Mouse (Mus musculus) T-helper 17 cell (primary cell): ENCODE measurements around the gene Zhx3.

ENCODE experiments used
- in situ Hi-C, 2 experiments: fragments of 300-600 bp; cut with MboI, MseI; formaldehyde crosslinking; loops; 1 replicate in 1 of 2; 2 replicates in 1 of 2; pipeline ENCODE4 v1.15.1; 2025; ENCODE audit warnings: high pct_unique_total_duplicates in 2 of 2

Zhx3 gene

DNA sequence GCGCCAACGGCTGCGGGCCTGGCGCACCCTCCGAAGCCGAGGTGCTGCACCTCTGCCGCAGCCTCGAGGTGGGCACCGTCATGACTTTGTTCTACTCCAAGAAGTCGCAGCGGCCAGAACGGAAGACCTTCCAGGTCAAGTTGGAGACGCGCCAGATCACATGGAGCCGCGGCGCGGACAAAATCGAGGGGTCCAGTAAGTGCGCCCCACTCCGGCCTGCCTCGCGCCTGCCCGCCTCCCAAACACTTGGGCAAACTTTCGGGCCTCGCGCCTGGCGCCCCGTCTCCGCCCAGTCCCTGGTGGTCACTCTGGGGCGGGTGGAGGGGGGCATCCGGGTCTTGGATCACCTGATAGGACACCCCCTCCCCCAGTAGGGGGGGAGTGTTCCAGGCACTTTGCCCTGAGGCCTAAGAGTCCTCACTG, 140.9 kb downstream of the Zhx3 start:
- in situ Hi-C loops: loop anchor here in 1 of 2 experiments (5.0 kb wide), 1 partner anchor 140 kb away; the partner anchor contains the start of gene Zhx3

DNA sequence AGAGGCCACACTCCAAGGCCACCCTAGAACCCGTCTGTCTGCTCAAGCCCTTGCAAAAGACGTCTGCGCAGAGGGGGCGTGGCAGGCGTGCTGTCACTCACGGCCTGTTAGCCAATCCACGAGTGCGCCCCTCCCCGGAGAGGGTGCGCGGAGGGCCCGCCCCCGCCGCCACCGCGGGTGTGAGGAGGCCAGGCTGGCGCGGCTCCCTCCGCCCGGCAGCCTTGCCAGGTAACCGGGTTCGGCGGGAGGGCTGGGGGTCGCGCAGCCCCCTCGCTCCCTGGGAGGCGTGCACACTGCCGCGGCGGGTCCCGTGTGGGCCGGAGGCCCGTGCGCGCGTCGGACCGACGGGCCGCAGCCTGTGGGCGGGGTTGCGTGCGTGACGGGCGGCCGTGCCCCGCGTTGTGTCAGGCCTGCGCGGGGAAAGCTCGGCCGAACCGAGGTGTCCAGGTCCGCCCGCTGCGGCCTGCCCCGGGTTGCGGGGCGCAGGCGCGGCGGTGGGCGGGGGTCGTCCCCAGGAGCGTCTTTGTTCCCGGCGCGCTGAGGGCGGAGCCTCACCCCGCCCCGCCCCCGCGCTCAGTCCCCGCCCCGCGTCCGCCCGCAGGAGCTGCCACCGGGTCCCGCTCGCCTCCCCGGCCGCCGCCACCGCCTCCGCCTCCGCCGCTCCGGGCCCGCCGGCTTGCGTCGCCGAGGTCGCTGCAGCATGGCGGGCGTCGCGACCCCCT, 141.5 kb downstream of the Zhx3 start, which contains the start of gene Plcg1:
TSS of gene Plcg1 (plus strand) at position 184 of the 722 bp plus-strand sequence.
- in situ Hi-C loops: loop anchor here in 1 of 2 experiments (5.0 kb wide), 1 partner anchor 141 kb away; the partner anchor contains the start of gene Zhx3

DNA sequence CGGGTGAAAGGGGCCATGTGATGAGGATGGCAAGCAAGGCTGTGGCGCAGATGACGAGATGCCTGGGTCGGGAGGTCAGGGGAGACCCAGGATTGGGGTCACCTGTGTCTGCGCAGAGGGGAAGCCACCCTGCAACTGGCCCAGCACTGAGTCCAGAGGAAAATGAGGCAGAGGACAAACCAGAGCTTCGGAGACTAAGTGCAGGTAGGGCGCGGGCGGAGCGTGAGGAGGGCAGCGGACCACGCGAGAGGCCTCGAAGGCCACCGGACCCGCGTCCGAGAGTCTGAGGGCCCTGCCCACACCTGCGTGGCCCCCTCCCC, 142.0 kb downstream of the Zhx3 start:
- in situ Hi-C loops: loop anchor here in 1 of 2 experiments (5.0 kb wide), 1 partner anchor 142 kb away; the partner anchor contains the start of gene Zhx3

DNA sequence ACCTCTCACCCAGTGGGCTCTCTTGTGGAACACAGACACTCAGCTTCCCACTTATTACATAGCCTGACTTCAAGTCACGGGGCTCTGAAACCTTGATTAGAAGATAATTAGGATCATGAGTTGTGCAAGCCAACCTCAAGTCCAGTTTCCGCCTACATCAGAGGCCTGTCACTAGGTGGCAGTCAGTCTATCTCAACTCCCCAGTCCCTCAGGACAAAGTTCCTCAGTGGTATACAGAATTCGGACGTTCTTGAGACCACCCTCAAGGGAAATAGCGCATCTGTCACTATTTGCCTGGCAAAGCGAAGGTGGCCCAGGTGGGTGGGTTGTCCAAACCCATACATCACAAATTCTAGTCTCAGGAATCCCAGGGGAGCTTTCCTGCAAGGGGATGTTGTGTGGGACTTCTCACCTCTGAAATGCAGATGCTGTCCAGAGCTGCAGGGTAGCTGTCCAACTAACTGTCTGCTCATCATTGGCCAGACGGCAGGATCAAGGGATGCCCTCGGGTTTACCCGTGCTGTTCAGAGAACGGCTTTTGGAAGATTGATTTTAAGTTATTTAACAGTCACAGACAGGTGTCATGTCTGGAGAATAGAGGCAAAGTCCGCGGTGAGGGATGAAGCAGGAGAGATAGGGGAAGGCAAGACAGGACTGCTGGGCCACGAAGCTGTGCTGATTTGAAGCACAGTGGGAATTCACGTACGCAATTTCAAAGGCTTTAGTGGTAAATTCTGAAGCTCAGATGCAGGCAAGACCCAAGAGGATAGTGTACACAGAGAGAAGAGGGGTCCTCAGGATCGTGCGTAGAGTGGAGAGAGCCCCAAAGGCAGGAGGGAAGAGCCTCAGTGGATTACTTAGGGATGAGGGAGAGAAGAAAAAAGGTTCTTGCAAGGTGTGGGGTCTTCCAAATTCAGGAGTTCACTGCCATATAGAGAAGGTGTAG, 142.7 kb downstream of the Zhx3 start:
- in situ Hi-C loops: loop anchor here in 1 of 2 experiments (5.0 kb wide), 1 partner anchor 142 kb away; the partner anchor contains the start of gene Zhx3

DNA sequence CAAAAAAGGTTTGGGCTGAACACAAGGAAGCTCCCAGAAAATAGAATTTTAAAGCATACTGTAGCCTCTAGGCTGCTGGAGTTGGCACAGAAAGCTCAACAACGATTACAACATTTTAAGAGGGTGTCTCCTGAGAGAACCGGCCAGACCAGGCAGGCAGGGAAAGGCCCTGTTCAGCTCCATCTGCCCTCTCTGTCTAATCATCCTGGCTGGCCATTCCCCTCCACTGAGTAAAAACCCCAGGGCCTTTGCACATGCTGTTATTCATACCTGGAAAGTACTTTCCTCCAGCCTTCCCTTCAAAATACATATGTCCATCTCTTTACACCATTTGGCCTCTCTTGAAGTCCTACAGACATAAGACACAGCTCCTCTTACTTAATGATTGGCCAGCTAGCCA, 143.4 kb downstream of the Zhx3 start:
- in situ Hi-C loops: no loop called here

DNA sequence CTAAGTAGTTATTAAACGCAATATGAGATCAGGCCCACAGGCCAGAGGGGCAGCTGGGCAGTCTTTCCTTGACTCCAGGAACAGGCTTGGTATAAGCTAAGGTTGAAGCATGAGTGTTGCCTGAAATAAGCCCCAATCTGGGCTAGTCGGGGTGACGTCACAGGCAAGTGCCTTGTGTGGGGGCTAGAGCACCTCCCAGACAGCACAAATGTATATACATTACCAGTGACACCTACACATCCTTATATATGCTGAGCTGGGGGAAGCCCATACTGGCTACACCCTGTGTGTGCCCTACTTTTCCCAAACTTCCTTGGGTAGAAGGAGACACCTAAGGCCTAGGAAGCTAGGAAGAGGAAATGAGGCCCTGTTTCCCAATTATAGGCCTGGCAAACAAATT, 143.8 kb downstream of the Zhx3 start:
- in situ Hi-C loops: no loop called here

DNA sequence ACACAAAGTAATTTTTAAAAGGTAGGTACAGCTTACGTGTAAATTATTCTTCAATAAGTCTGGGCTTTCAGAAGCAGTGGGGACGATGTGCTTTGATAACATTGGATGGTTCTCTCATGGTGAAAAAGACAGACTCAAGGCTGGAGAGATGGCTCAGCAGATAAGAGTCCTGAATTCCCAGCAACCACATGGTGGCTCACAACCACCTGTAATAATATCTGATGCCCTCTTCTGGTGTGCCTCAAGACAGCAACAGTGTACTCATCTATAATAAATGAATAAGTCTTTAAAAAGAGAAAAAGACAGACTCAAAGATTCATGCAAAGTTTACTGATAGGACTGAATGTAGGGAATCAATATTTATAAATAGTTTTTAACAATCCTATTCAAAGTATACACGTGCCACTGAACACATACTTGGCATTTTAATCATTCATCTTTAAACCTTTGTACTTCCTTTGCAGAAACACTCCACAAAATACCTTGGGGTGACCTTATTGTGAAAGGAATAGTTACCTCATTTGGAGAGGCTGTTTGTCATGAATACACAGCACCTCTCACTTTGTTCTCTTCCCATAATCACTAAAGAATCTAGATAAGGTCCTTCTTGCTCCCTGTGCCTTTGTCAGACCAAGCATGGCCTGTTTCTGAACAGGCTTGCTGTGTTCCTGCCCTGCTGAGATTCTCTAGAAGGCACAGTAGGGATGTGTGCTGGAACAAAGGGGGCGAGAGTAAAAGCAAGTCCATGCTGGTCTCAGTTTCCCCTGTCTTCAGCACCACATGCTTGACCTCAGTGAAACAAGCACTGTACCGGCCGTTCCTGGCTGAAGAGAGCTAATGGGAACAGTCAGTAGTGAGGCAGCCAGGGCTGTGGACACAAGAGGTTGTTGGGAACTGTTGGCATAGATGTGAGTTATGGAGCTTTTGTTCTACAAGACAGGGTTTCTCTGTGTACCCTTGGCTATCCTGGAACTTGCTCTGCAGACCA, 146.6 kb downstream of the Zhx3 start:
- in situ Hi-C loops: no loop called here

DNA sequence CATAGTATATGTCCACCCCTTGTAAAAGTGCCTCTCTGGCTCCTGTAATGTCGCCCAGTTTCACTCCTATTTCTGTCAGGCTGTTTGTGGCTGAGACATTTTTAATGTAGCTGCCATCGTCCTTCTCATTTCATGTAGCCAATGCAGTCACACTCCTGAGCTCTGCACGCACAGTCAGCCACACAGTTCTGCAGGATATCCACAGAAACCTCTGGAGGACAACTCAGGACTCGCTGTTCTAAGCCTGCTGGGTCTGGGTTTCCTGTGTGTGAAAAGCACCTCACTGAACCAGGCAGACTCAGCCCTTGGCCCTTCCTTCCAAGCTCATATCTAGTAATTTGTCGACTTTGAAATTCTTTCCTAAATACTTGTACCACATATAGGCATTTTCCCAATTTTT, 148.3 kb downstream of the Zhx3 start:
- in situ Hi-C loops: no loop called here

DNA sequence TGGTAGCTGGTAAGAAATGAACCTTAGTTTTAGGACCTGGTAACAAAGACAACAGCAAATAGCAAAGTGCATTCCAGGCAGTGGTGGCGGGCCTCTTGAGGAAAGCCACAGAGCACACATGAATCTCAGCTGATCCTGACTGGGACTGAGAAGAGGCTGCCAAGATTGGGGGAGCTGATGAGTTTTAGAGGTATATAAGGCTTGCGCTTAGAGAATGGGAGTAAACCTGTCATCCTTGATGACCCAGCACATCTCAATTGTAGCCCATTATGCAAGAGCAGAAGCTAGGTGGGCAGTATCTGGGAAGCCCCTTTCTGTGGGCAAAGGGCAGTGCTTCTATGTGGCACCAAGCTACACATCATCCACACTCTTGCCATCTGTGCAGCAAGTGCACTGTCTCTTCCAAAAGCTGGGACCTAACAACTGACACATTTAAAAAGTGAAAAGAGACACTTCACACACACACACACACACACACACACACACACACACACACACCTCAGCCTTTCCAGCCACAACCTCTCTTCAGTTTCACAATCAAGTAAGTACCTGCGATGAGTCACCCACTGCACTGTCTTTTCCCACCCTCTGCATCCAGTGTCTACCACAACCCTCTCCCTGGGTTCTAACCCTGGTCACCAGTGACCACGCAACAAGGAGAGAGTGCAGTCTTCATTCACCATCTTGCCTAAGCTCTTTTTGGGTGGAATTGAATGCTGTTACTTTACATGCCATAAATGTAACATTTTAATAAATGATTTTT, 149.0 kb downstream of the Zhx3 start:
- in situ Hi-C loops: no loop called here

DNA sequence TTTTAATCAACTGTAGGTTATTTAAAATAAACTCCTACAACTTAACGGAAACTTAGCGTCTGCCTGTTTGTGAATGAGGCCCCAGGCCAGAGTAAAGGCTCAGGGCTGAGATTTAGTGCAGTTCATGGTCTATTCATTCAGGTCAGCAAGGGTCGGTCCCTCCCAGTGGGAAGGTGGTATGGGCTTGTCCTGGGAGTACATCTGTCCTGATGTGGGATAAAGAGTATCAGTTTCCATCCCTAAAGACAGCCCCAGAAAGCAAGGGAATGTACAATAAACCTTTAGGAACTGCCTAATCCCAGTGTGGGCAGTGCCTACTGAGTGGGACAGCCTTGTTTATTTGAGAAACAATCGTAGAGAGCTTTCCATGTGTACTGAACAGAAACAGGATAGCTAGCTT, 150.1 kb downstream of the Zhx3 start:
- in situ Hi-C loops: no loop called here

DNA sequence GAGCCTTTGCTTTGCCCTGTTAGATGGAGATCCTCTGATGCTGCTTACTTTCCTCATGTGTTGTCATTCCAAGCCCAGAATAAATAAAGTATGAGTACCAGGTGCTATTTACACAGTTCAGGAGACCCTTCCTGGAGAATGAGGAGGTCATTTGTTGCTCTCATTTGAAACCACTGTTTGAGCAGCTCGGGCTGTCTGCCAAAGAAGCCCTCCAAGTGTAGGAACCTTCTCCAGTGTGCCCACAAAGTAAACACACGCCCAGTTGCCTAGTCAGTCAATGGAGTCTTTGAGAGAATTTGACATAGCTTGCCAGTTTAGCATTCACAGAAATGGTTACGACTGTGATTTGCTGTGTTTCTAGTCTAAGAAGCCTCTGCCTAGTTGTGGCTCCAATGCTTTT, 154.0 kb downstream of the Zhx3 start:
- in situ Hi-C loops: loop anchor here (5.0 to 10.0 kb wide), 3 partner anchors 38 to 166 kb away; partner anchors contain the start of gene Lpin3 (in 2 of the 2)

DNA sequence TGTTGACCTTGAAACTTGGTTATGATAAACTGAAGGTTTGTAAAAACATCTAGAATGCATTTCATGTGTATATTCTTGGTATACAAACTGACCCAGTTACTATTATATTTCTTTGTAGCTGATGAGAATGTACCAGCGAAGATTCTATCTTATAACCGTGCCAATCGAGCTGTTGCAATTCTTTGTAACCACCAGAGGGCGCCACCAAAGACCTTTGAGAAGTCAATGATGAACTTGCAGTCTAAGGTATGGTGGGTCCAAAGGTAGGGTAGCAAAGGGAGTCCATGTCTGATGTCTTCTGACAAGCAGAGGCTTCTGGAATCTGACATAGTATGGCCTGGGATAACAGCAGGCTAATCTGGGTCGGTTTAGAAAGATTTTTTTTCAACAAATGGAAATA, 155.5 kb downstream of the Zhx3 start:
- in situ Hi-C loops: loop anchor here (5.0 to 10.0 kb wide), 3 partner anchors 40 to 168 kb away; partner anchors contain the start of gene Lpin3 (in 2 of the 2)

DNA sequence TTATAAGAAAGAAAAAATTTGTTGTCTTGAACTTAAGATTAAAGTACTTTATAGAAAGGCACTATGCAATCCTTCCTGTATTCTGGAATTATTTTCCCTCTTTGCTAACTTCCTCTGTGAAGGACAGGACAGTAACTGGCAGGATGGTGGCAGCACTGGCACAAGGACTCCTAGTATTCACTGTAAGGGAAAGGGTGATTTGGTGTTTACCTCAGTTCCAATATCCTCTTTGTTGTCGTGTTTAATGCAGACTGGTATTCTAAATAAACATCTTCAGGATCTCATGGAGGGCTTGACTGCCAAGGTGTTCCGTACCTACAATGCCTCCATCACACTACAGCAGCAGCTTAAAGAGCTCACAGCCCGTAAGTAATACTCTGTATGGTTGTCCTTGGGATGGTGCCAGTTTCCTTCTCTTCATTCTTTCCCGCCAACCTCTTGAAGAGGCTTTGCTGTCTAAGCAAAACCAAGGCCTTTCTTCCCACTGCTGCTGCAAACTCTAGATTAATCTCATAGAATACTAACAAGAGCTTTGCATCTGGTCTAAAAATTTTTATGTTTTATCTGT, 157.3 kb downstream of the Zhx3 start:
- in situ Hi-C loops: loop anchor here (5.0 to 10.0 kb wide), 3 partner anchors 42 to 169 kb away; partner anchors contain the start of gene Lpin3 (in 2 of the 2)

DNA sequence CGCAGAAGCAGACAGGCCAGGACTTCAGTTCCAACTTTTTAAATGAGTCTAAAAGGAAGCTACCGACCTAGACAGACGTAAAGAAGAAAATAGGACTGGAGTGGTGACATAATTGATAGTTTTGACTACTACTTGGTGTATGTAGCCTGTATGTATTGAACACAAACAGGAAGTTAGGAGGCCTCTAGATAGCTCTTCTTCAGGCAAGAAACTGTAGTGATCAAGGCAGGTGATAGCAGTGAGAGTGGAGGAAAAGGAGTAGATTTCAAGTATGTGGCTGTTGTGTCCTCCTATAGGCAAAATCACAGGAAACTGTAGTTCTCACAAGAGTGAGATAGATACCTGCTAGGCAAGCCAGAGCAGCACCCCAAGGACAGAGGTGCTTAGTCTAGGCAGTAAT, 165.1 kb downstream of the Zhx3 start:
- in situ Hi-C loops: no loop called here

DNA sequence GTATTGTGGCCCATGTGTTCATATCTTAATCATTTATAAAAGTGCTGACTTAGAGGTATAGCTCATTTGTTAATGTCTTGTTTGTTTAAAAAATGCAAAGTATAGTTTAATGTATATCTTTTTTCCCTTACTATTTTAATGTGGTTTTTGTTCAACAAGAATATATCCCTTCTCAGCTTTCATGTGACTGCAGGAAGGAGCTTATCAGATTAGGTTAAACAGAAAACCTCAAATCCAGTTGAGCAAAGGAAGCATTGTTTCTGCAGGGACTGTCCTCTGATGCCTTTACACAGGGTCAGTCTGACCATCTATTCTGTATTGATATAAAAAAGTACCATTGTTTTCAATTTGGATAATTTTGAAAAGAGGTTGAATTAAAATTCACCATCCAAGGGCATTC, 170.0 kb downstream of the Zhx3 start:
- in situ Hi-C loops: no loop called here

DNA sequence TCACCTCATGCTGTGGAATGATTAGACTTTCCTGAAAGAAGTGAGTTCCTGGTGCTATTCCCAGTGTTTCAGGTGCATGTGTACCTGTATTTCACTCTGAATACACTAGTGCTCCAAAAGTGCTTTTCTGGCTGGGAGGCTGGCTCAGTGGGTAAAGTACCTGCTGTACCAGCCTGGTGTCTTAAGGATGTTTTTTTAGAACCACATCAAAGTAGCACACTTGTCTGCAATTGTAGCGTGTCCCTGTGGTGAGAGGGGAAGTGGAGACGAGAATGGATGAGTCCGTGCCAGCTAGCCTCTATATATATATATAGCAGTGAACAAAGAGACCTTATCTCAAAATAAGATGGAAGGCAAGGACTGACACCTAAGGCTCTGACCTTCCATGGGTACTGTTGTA, 171.2 kb downstream of the Zhx3 start:
- in situ Hi-C loops: no loop called here

DNA sequence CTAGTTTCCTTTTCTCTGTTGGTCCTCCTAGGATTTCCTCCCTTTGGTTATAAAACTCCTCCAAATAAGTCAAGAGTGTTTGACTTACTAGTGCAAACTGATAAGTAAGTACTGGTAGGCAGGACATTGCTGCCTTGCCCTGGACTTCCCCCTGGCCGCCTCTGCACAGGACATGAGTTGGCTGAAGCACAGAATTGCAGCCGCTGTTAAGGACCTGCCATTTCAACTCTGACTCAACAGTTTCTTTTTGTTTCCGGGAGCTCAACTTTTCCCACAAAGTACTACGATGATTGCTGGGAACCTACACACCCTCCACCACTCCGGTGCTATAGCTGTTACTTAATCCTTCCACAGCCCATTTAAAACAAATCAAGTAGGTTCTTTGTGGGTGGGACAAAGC, 172.5 kb downstream of the Zhx3 start:
- in situ Hi-C loops: no loop called here
